Mouse (Mus musculus): ENCODE data around the gene Crybg2.

DNA sequence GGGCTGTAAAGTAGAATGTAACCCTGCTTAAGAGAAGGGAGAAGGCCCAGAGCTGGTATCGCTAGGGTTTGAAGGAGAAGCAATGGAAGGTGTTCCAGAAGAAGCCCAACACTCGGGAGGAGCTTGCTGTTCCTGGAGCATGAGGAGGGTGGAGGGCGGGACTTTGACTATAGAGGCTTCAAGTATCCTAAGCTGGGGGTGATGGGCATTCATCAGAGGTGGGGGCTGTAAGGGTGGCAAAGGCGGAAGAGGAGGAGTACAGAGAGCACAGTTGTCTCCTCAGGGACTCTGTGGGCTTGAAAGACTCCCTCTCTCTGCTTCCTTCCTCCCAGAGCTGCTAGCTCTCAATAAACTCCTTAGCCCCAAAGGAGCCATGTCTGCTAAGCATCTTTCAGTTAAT, 39.6 kb downstream of the Crybg2 start:
- TF ChIP-seq GATA1 (IDR thresholded peaks at IDR 0.05; ENCODE audit: borderline replicate concordance, low read length) = no peak
- TF ChIP-seq FLI1 (IDR thresholded peaks at IDR 0.05; ENCODE audit: low read length) = no peak
